In the genomic region with DNA sequence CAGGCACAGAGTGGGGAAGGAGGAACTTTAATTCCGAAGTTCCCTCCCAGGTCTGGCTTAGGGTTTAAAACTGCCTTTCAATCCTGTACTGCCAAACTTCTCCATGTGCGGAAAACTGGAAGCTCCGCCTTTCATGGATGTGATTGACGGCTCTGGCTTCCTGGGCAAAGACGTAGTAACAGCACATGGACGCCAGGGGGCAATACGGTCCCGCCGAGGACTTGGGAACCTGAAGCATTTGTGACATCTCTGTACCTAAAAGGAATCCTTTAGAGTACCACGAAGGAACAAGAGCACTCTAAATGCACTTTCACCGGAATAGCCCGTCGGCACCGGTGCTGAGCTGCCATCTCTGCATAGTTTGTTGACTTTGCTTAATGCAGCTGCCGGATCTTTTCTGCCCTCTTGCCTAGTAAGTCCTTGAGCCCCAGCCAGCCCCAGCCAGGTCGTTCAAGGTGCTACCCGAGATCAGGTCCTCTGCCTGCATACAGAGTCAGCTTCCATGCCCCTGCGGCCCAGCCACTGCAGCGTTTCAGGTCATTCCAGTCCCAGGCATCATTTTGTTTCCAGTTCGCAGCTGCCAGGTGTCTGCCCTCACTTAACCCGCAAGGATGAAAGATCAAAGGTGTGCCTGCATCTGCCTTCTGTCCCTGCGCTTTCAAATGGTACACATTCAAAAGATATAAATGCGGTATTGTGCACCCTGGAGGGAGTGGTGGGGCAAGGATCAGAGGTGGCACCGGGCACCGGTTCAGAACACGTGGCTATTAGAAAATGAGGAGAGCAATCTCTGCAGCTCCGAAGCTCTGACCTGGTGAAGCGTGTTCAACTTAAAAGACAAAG, we compare ENCODE assay signal across 7 mouse cellular contexts.
DNase-seq lines count a peak whose midpoint lies in the region; ATAC-seq lines count a peak whose summit lies in the region.

No protein-coding gene starts in this region.

- H3K27me3 ChIP-seq in embryonic facial prominence, embryonic 10.5 days (replicated peaks; ENCODE audit: low read depth, poor library complexity, severe bottlenecking) = peaks cover 22% of the 10 kb centered on the region
- H3K27me3 ChIP-seq in limb, embryonic 11.5 days (ENCODE audit: control insufficient read depth, insufficient read depth, low read length) = no peaks in the 10 kb centered on the region
- no peaks in the 10 kb centered on the region for H3K27me3 ChIP-seq in midbrain, embryonic 15.5 days (replicated peaks)

- peak overlapping the region; percentile 47 for H3K4me3 ChIP-seq in embryonic facial prominence, embryonic 10.5 days
- H3K4me3 ChIP-seq in limb, embryonic 11.5 days (ENCODE audit: low read depth, low read length) = no peak overlapping the region; the same call in 1 of the 2 replicates
- H3K4me3 ChIP-seq in midbrain, embryonic 15.5 days = peak overlapping the region; percentile 23

- H3K9me3 ChIP-seq in embryonic facial prominence, embryonic 10.5 days = no peaks in the 10 kb centered on the region
- no peaks in the 10 kb centered on the region for H3K9me3 ChIP-seq in limb, embryonic 11.5 days (ENCODE audit: control insufficient read depth, low read length)
- no peaks in the 10 kb centered on the region for H3K9me3 ChIP-seq in midbrain, embryonic 15.5 days

- ATAC-seq in limb, embryonic 11.5 days (ENCODE audit: insufficient number of reproducible peaks, low FRiP score, low TSS enrichment, low read depth) = peak; percentile 58
- peak; percentile 82 for ATAC-seq in midbrain, embryonic 15.5 days (replicated peaks)

- 4% methylated on average over 28 of the region's 28 CpGs for WGBS in embryonic facial prominence, embryonic 10.5 days
- 4% methylated on average over 28 of the region's 28 CpGs for WGBS in limb, embryonic 11.5 days
- 3% methylated on average over 28 of the region's 28 CpGs for WGBS in midbrain, embryonic 15.5 days

- H3K9ac ChIP-seq in limb, embryonic 11.5 days (ENCODE audit: low read length) = peak overlapping the region; percentile 8; the same call in 1 of the 2 replicates
- H3K9ac ChIP-seq in midbrain, embryonic 15.5 days = peak overlapping the region; percentile 17

- peak; percentile 75 for DNase-seq in adrenal gland, adult 8-10 months
- DNase-seq in embryonic facial prominence, embryonic 10.5 days (ENCODE audit: low spot score) = peak; percentile 90
- peak; percentile 79 to 89 for DNase-seq in heart, adult 18-20 months
- peak; percentile 86 for DNase-seq in kidney, adult 18-20 months
- DNase-seq in limb, embryonic 11.5 days (ENCODE audit: low spot score) = peak; percentile 91
- peak; percentile 20 to 67 for DNase-seq in spleen, adult 18-20 months

- H3K27ac ChIP-seq in embryonic facial prominence, embryonic 10.5 days (replicated peaks) = peak overlapping the region; percentile 15; the same call in 1 of the 2 replicates
- no peak overlapping the region for H3K27ac ChIP-seq in limb, embryonic 11.5 days (replicated peaks; ENCODE audit: low read depth, low read length)
- no peak overlapping the region for H3K27ac ChIP-seq in midbrain, embryonic 15.5 days

- no peaks in the 10 kb centered on the region for H3K36me3 ChIP-seq in embryonic facial prominence, embryonic 10.5 days (replicated peaks)
- H3K36me3 ChIP-seq in limb, embryonic 11.5 days (ENCODE audit: control insufficient read depth, insufficient read depth, low read length) = no peaks in the 10 kb centered on the region
- no peaks in the 10 kb centered on the region for H3K36me3 ChIP-seq in midbrain, embryonic 15.5 days (replicated peaks)

- peaks cover 15% of the 10 kb centered on the region for H3K4me1 ChIP-seq in embryonic facial prominence, embryonic 10.5 days
- peaks cover 3% of the 10 kb centered on the region; the same call in 1 of the 2 replicates for H3K4me1 ChIP-seq in limb, embryonic 11.5 days (ENCODE audit: control insufficient read depth, insufficient read depth, low read length)
- H3K4me1 ChIP-seq in midbrain, embryonic 15.5 days = peaks cover 8% of the 10 kb centered on the region

- peak overlapping the region; percentile 47 for H3K4me2 ChIP-seq in limb, embryonic 11.5 days (ENCODE audit: low read depth, severe bottlenecking)
- peak overlapping the region; percentile 58 for H3K4me2 ChIP-seq in midbrain, embryonic 15.5 days
